Mouse (Mus musculus): ENCODE data around the gene Emc10. TPM values are rescaled to one million over a fixed set of nuclear protein-coding genes. Genes with fewer than 3 reads are reported as not detected.

Emc10 gene
- total and polyA plus RNA-seq, 2 experiments from 2014 or later, result 150 to 273 TPM

DNA sequence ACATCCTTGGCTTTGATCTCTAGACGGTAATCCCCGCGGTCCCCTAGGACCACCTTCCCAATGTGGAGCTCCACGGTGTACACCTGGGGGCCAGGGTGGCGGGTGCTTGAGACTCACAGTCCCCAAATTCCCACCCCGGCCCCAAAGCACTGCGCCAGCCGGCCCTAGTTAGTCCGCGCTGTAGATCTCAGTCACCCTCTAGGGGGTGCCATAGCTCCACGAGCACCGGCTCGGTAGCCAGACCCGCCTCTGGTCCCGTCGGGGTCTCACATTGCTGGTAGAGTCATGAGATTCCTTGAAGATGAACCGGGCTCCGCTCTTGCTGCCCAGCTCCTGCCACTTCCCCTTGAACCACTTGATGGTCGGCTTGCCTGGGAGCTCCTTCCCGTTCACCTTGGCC is 25.4 kb upstream of the Emc10 start:
- DNase-seq (ENCODE audit: low spot score) (peak; percentile 73), ATAC-seq (ENCODE audit: low FRiP score) (no peak)
- Histone ChIP-seq H3K4me2 (ENCODE audit: low read depth, low read length, poor library complexity, severe bottlenecking) (0 out of 2 replicates have a peak overlapping the region, but pooled peaks have one; percentile 15), H3K9ac (replicated peaks; ENCODE audit: low read length, poor library complexity, severe bottlenecking) (no peak overlapping the region), H3K27me3 (ENCODE audit: insufficient read depth, low read length) (0 out of 2 replicates have a peak, but pooled peaks cover 17% of the 10 kb centered on the region), H3K36me3 (ENCODE audit: insufficient read depth, low read length) (no peaks in the 10 kb centered on the region), H3K9me3 (ENCODE audit: low read length) (no peaks in the 10 kb centered on the region), H3K4me1 (ENCODE audit: insufficient read depth, low read length) (peaks cover 4% of the 10 kb centered on the region; the same call in 1 of the 2 replicates), H3K4me3 (ENCODE audit: low read depth, low read length) (no peak overlapping the region), H3K27ac (ENCODE audit: low read depth, low read length) (no peak overlapping the region)
- WGBS, result 2% methylated on average over 20 of the region's 20 CpGs
- peak; percentile 70 for TF ChIP-seq CTCF (IDR thresholded peaks at IDR 0.05)

DNA sequence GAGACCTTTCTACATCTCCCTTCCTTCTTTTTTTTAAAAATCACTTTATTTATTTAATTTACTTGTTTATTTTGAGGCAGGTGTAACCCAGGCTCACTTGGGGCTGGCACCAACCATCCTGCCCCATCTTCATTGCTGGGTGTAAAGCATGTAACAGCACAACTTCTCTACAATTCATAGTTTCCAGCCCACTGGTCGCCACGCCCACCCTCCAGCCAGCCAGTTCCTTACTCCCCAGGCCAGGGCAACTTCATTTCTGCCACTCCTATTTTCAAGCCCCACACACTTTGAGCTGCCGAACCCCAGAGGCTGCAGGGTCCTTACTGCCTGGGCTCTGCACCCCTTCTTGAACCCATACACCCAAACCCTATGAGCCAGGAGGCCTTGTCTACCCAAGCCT is 24.7 kb upstream of the Emc10 start:
- peaks cover 4% of the 10 kb centered on the region; the same call in 1 of the 2 replicates for H3K4me1 ChIP-seq (ENCODE audit: insufficient read depth, low read length)
- DNase-seq (ENCODE audit: low spot score) (no peak), ATAC-seq (ENCODE audit: low FRiP score) (no peak)
- no peaks in the 10 kb centered on the region for H3K9me3 ChIP-seq (ENCODE audit: low read length)
- 0 out of 2 replicates have a peak, but pooled peaks cover 17% of the 10 kb centered on the region for H3K27me3 ChIP-seq (ENCODE audit: insufficient read depth, low read length)
- TF ChIP-seq CTCF (IDR thresholded peaks at IDR 0.05), result no peak
- H3K4me2 ChIP-seq (ENCODE audit: low read depth, low read length, poor library complexity, severe bottlenecking), result no peak overlapping the region
- no peak overlapping the region for H3K27ac ChIP-seq (ENCODE audit: low read depth, low read length)
- no peak overlapping the region for H3K4me3 ChIP-seq (ENCODE audit: low read depth, low read length)
- WGBS, result 76% methylated on average over 3 of the region's 3 CpGs
- H3K36me3 ChIP-seq (ENCODE audit: insufficient read depth, low read length), result no peaks in the 10 kb centered on the region
- H3K9ac ChIP-seq (replicated peaks; ENCODE audit: low read length, poor library complexity, severe bottlenecking), result no peak overlapping the region

DNA sequence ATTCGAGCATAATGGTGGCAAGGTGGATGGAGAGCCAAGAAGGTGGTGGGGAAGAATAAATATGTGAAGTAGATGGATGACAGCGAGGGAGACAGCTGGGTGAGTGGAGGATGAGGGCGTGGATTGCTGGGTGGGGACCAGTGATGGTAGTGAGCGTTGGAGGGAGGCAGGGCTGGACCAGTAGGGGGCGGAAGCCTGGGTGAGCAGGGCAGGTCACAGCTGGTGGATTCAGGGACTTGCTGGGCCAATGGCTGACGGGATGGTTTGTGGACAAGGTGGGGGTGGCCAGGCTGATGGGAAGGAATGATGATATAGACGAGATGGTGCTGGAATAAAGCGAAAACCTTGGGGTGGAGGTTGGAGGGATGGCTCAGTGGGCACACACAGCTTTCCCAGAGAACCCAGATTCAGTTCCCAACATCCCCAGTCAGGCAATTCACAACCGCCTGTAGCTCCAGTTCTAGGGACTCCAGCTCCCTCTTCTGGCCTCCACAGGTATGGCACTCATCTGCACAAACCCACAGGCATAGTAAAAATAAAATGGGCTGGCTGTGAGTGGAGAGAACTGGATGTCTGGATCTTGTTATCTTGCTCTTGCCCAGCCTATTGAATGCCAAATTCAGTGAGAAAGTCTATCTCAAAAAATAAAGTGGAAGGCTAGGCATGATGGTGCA is 23.0 kb upstream of the Emc10 start:
- DNase-seq (ENCODE audit: low spot score) (no peak), ATAC-seq (ENCODE audit: low FRiP score) (no peak)
- Histone ChIP-seq H3K9me3 (ENCODE audit: low read length) (no peaks in the 10 kb centered on the region), H3K27me3 (ENCODE audit: insufficient read depth, low read length) (0 out of 2 replicates have a peak, but pooled peaks cover 13% of the 10 kb centered on the region), H3K27ac (ENCODE audit: low read depth, low read length) (no peak overlapping the region), H3K4me3 (ENCODE audit: low read depth, low read length) (no peak overlapping the region), H3K4me2 (ENCODE audit: low read depth, low read length, poor library complexity, severe bottlenecking) (no peak overlapping the region), H3K9ac (replicated peaks; ENCODE audit: low read length, poor library complexity, severe bottlenecking) (no peak overlapping the region), H3K4me1 (ENCODE audit: insufficient read depth, low read length) (peaks cover 4% of the 10 kb centered on the region; the same call in 1 of the 2 replicates), H3K36me3 (ENCODE audit: insufficient read depth, low read length) (no peaks in the 10 kb centered on the region)
- TF ChIP-seq CTCF (IDR thresholded peaks at IDR 0.05), result peak; percentile 35
- 73% methylated on average over 9 of the region's 9 CpGs for WGBS

DNA sequence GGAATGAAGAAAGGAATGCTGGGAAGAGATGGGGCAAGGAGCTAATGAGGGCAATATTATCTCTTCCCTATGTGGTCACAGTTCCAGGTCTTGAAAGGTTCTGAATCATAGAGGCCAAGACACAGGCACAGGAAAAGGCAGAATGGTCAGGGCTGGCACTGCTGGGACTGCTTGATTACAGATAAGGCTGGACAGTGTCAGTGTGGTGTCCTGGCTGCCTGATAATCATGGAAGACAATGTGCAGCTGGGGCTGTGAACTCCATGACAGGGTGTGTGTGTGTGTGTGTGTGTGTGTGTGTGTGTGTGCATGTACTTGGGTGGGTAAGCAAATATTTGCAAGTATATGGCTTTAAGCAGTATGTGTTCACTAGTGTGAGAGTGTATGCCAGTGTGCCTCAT is 11.2 kb upstream of the Emc10 start:
- Histone ChIP-seq H3K4me2 (ENCODE audit: low read depth, low read length, poor library complexity, severe bottlenecking) (no peak overlapping the region), H3K9me3 (ENCODE audit: low read length) (no peaks in the 10 kb centered on the region), H3K4me3 (ENCODE audit: low read depth, low read length) (no peak overlapping the region), H3K36me3 (ENCODE audit: insufficient read depth, low read length) (no peaks in the 10 kb centered on the region), H3K27me3 (ENCODE audit: insufficient read depth, low read length) (0 out of 2 replicates have a peak, but pooled peaks cover 5% of the 10 kb centered on the region), H3K27ac (ENCODE audit: low read depth, low read length) (no peak overlapping the region), H3K9ac (replicated peaks; ENCODE audit: low read length, poor library complexity, severe bottlenecking) (no peak overlapping the region), H3K4me1 (ENCODE audit: insufficient read depth, low read length) (no peaks in the 10 kb centered on the region)
- no peak for DNase-seq (ENCODE audit: low spot score)
- TF ChIP-seq CTCF (IDR thresholded peaks at IDR 0.05), result no peak
- no peak for ATAC-seq (ENCODE audit: low FRiP score)

DNA sequence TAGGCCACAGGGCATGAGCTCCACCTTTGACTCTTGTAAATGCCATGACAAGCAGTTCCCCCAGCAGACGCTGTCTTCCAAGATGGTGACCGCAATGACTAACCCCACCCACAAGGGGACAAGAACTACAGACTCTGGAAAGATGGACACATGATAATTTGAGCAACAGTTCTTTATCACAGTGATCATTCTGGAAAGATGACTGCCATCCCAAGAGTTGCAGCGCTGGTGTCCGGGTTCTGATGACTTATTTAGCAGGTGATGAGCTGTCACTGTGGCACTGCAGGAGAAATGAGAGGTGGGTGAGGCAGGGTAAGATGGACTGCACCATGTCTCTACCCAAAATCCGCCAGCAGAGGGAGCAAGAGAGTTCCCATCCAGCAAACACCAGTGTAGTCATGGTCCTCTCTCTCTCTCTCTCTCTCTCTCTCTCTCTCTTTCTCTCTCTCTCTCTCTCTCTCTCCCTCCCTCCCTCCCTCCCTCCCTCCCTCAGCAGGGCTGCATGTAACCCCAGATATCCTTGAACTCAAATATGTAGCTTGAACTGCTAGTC is 5.3 kb upstream of the Emc10 start:
- TF ChIP-seq CTCF (IDR thresholded peaks at IDR 0.05), result peak; percentile 81
- ATAC-seq (ENCODE audit: low FRiP score), result peak; percentile 52; the same call in 1 of the 2 replicates
- WGBS, result 35% methylated on average over 5 of the region's 5 CpGs

DNA sequence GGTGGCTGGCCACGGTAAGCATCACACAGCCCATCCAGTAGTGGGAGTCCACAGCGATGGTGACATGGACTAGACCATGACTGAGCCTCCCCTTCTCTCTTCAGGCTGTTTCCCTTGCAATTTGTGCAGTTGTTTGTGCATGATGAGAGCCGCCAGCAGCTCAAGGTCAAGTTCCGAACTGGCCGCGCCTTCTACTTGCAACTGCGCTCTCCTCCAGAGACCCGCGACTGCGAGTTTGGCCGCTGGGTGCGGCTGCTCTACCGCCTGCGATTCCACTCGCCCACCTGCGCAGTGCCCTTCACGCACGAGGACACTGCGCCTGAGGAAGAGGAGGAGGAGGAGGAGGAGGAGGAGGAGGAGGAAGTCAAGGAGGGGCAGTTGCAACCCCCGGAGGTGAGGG is 3.7 kb upstream of the Emc10 start:
- TF ChIP-seq CTCF (IDR thresholded peaks at IDR 0.05), result no peak
- H3K27me3 ChIP-seq (ENCODE audit: insufficient read depth, low read length), result no peaks in the 10 kb centered on the region

More for the DNA sequence above, 5.3 kb upstream of the Emc10 start:
- H3K4me1 ChIP-seq (ENCODE audit: insufficient read depth, low read length), result no peaks in the 10 kb centered on the region; the same call in 1 of the 2 replicates
- no peak overlapping the region for H3K27ac ChIP-seq (ENCODE audit: low read depth, low read length)
- H3K4me2 ChIP-seq (ENCODE audit: low read depth, low read length, poor library complexity, severe bottlenecking), result no peak overlapping the region
- H3K9ac ChIP-seq (replicated peaks; ENCODE audit: low read length, poor library complexity, severe bottlenecking), result no peak overlapping the region
- H3K27me3 ChIP-seq (ENCODE audit: insufficient read depth, low read length), result no peaks in the 10 kb centered on the region
- peaks cover 5% of the 10 kb centered on the region; the same call in 1 of the 2 replicates for H3K36me3 ChIP-seq (ENCODE audit: insufficient read depth, low read length)
- no peaks in the 10 kb centered on the region for H3K9me3 ChIP-seq (ENCODE audit: low read length)
- no peak overlapping the region for H3K4me3 ChIP-seq (ENCODE audit: low read depth, low read length)
- peak; percentile 70 for DNase-seq (ENCODE audit: low spot score)

More for the DNA sequence above, 3.7 kb upstream of the Emc10 start:
- Histone ChIP-seq H3K36me3 (ENCODE audit: insufficient read depth, low read length) (peaks cover 5% of the 10 kb centered on the region; the same call in 1 of the 2 replicates), H3K4me3 (ENCODE audit: low read depth, low read length) (no peak overlapping the region), H3K4me1 (ENCODE audit: insufficient read depth, low read length) (peaks cover 7% of the 10 kb centered on the region), H3K9me3 (ENCODE audit: low read length) (no peaks in the 10 kb centered on the region), H3K27ac (ENCODE audit: low read depth, low read length) (no peak overlapping the region), H3K9ac (replicated peaks; ENCODE audit: low read length, poor library complexity, severe bottlenecking) (no peak overlapping the region), H3K4me2 (ENCODE audit: low read depth, low read length, poor library complexity, severe bottlenecking) (no peak overlapping the region)
- no peak for ATAC-seq (ENCODE audit: low FRiP score)
- 61% methylated on average over 19 of the region's 20 CpGs for WGBS
- no peak for DNase-seq (ENCODE audit: low spot score)
